Mouse (Mus musculus): ENCODE data around the gene Fam43b. TPM values are rescaled to one million over a fixed set of nuclear protein-coding genes. Genes with fewer than 3 reads are reported as not detected.
"Not testable (repeated sequence)": the region's sequence is repeated elsewhere in the genome, so short reads cannot be mapped to it uniquely, and the experiment has no call there.

Fam43b gene
- 0.05 TPM in 1 of 2 replicates, not detected in the other for polyA plus RNA-seq (2015; fragmentation: Nextera tagmentation; extraction: Ambion mirVana)

- no peak within 1 kb of the TSS for H3K9ac ChIP-seq
- peak within 1 kb of the TSS; percentile 30 for H3K4me3 ChIP-seq (replicated peaks)
- H3K27ac ChIP-seq = no peak within 1 kb of the TSS
- H3K36me3 ChIP-seq = no peaks in the 10 kb centered on the region
- H3K27me3 ChIP-seq (replicated peaks) = peaks cover 61% of the 10 kb centered on the region
- H3K9me3 ChIP-seq = no peaks in the 10 kb centered on the region
- ATAC-seq = no peak
- WGBS = 1% methylated on average over 46 of the region's 46 CpGs
- peaks cover 20% of the 10 kb centered on the region for H3K4me1 ChIP-seq (replicated peaks)
- peak within 1 kb of the TSS; percentile 70 for H3K4me2 ChIP-seq (replicated peaks)
These were observed at the start of gene Fam43b for GRCm38 (mm10) chr4:138395971-138396645. Gene Fam43b, minus strand, starts transcription at chr4:138396528.

- no peak for ATAC-seq
- no peaks in the 10 kb centered on the region for H3K9me3 ChIP-seq
- H3K27ac ChIP-seq = no peak overlapping the region
- 28% methylated on average over 5 of the region's 5 CpGs for WGBS
- H3K9ac ChIP-seq = no peak overlapping the region
- peaks cover 2% of the 10 kb centered on the region; the same call in 1 of the 2 replicates for H3K4me1 ChIP-seq (replicated peaks)
- H3K4me3 ChIP-seq (replicated peaks) = no peak overlapping the region
- H3K36me3 ChIP-seq = peaks cover 15% of the 10 kb centered on the region; the same call in 1 of the 2 replicates
- H3K27me3 ChIP-seq (replicated peaks) = no peaks in the 10 kb centered on the region
- H3K4me2 ChIP-seq (replicated peaks) = no peak overlapping the region
These were observed 48.6 kb upstream of the Fam43b start for GRCm38 (mm10) chr4:138444941-138445340.

- no peak overlapping the region for H3K4me2 ChIP-seq (replicated peaks)
- H3K27me3 ChIP-seq (replicated peaks) = no peaks in the 10 kb centered on the region
- H3K36me3 ChIP-seq = peaks cover 33% of the 10 kb centered on the region
- H3K9me3 ChIP-seq = no peaks in the 10 kb centered on the region
- no peak for ATAC-seq
- no peak overlapping the region for H3K9ac ChIP-seq
- H3K27ac ChIP-seq = no peak overlapping the region
- peaks cover 11% of the 10 kb centered on the region; the same call in 1 of the 2 replicates for H3K4me1 ChIP-seq (replicated peaks)
- no peak overlapping the region for H3K4me3 ChIP-seq (replicated peaks)
- 48% methylated on average over 3 of the region's 3 CpGs for WGBS
These were observed 43.7 kb upstream of the Fam43b start for GRCm38 (mm10) chr4:138440062-138440461.

GRCm38 (mm10) chr4:138434347-138435316 is 38.3 kb upstream of the Fam43b start, which contains the start of gene Mul1:
Gene Mul1, plus strand, starts transcription at chr4:138434671.
- H3K4me1 ChIP-seq (replicated peaks) = peaks cover 11% of the 10 kb centered on the region; the same call in 1 of the 2 replicates
- H3K36me3 ChIP-seq = peaks cover 16% of the 10 kb centered on the region
- WGBS = under 1% methylated on average over 64 of the region's 64 CpGs
- H3K27ac ChIP-seq = peak within 1 kb of the TSS; percentile 61
- no peaks in the 10 kb centered on the region for H3K9me3 ChIP-seq
- H3K9ac ChIP-seq = peak within 1 kb of the TSS; percentile 83
- ATAC-seq = peak; percentile 95
- no peaks in the 10 kb centered on the region for H3K27me3 ChIP-seq (replicated peaks)
- H3K4me2 ChIP-seq (replicated peaks) = peak within 1 kb of the TSS; percentile 61
- H3K4me3 ChIP-seq (replicated peaks) = peak within 1 kb of the TSS; percentile 91

- ATAC-seq = no peak
- WGBS = 55% methylated on average over 8 of the region's 8 CpGs
- Histone ChIP-seq H3K9ac (no peak overlapping the region), H3K9me3 (no peaks in the 10 kb centered on the region), H3K27ac (no peak overlapping the region), H3K4me3 (replicated peaks) (no peak overlapping the region), H3K27me3 (replicated peaks) (no peaks in the 10 kb centered on the region), H3K4me1 (replicated peaks) (peaks cover 8% of the 10 kb centered on the region; the same call in 1 of the 2 replicates), H3K36me3 (no peaks in the 10 kb centered on the region), H3K4me2 (replicated peaks) (no peak overlapping the region)
These were observed 35.0 kb upstream of the Fam43b start for GRCm38 (mm10) chr4:138431340-138431739.

- WGBS = 47% methylated on average over 3 of the region's 3 CpGs
- no peak for ATAC-seq
- H3K4me3 ChIP-seq (replicated peaks) = no peak overlapping the region
These were observed 33.5 kb upstream of the Fam43b start for GRCm38 (mm10) chr4:138429778-138430177.

GRCm38 (mm10) chr4:138426778-138427705 is 30.7 kb upstream of the Fam43b start:
- H3K36me3 ChIP-seq = no peaks in the 10 kb centered on the region
- 37% methylated on average over 22 of the region's 22 CpGs for WGBS
- H3K4me3 ChIP-seq (replicated peaks) = no peak overlapping the region
- H3K4me1 ChIP-seq (replicated peaks) = no peaks in the 10 kb centered on the region; the same call in 1 of the 2 replicates
- peak; percentile 49; the same call in 1 of the 2 replicates for ATAC-seq
- no peaks in the 10 kb centered on the region for H3K27me3 ChIP-seq (replicated peaks)
- 0 out of 2 replicates have a peak overlapping the region, but pooled peaks have one; percentile 4 for H3K4me2 ChIP-seq (replicated peaks)
- no peak overlapping the region for H3K9ac ChIP-seq
- no peak overlapping the region for H3K27ac ChIP-seq
- H3K9me3 ChIP-seq = no peaks in the 10 kb centered on the region

More at GRCm38 (mm10) chr4:138429778-138430177, 33.5 kb upstream of the Fam43b start:
- Histone ChIP-seq H3K36me3 (no peaks in the 10 kb centered on the region), H3K4me2 (replicated peaks) (no peak overlapping the region), H3K27me3 (replicated peaks) (no peaks in the 10 kb centered on the region), H3K9me3 (no peaks in the 10 kb centered on the region), H3K27ac (no peak overlapping the region), H3K4me1 (replicated peaks) (no peaks in the 10 kb centered on the region; the same call in 1 of the 2 replicates), H3K9ac (no peak overlapping the region)

- not testable (repeated sequence) for H3K36me3 ChIP-seq; H3K4me1 ChIP-seq (replicated peaks); H3K27me3 ChIP-seq (replicated peaks); H3K27ac ChIP-seq; H3K9ac ChIP-seq; H3K4me3 ChIP-seq (replicated peaks); ATAC-seq; H3K4me2 ChIP-seq (replicated peaks); H3K9me3 ChIP-seq
- WGBS = 89% methylated on average over 14 of the region's 14 CpGs
These were observed 29.3 kb upstream of the Fam43b start for GRCm38 (mm10) chr4:138425604-138426003.

GRCm38 (mm10) chr4:138425028-138425427 is 28.7 kb upstream of the Fam43b start:
- Histone ChIP-seq H3K9ac (no peak overlapping the region), H3K4me2 (replicated peaks) (no peak overlapping the region), H3K36me3 (no peaks in the 10 kb centered on the region), H3K4me1 (replicated peaks) (no peaks in the 10 kb centered on the region; the same call in 1 of the 2 replicates), H3K4me3 (replicated peaks) (no peak overlapping the region), H3K27me3 (replicated peaks) (no peaks in the 10 kb centered on the region), H3K9me3 (no peaks in the 10 kb centered on the region), H3K27ac (no peak overlapping the region)
- 80% methylated on average over 6 of the region's 6 CpGs for WGBS
- ATAC-seq = no peak

GRCm38 (mm10) chr4:138418340-138418957 is 22.1 kb upstream of the Fam43b start:
- WGBS = 58% methylated on average over 11 of the region's 11 CpGs
- H3K4me1 ChIP-seq (replicated peaks) = 0 out of 2 replicates have a peak, but pooled peaks cover 3% of the 10 kb centered on the region
- peaks cover 6% of the 10 kb centered on the region; the same call in 1 of the 2 replicates for H3K27me3 ChIP-seq (replicated peaks)
- no peak overlapping the region for H3K4me2 ChIP-seq (replicated peaks)
- no peak overlapping the region for H3K9ac ChIP-seq
- H3K4me3 ChIP-seq (replicated peaks) = no peak overlapping the region
- no peak overlapping the region for H3K27ac ChIP-seq
- no peaks in the 10 kb centered on the region for H3K36me3 ChIP-seq
- no peaks in the 10 kb centered on the region for H3K9me3 ChIP-seq
- peak; percentile 68 for ATAC-seq

- Histone ChIP-seq H3K9ac (no peak overlapping the region), H3K36me3 (no peaks in the 10 kb centered on the region), H3K4me3 (replicated peaks) (no peak overlapping the region), H3K9me3 (no peaks in the 10 kb centered on the region), H3K4me1 (replicated peaks) (0 out of 2 replicates have a peak, but pooled peaks cover 3% of the 10 kb centered on the region), H3K4me2 (replicated peaks) (no peak overlapping the region), H3K27ac (no peak overlapping the region), H3K27me3 (replicated peaks) (peaks cover 6% of the 10 kb centered on the region; the same call in 1 of the 2 replicates)
- ATAC-seq = no peak
- 85% methylated on average over 4 of the region's 4 CpGs for WGBS
These were observed 21.6 kb upstream of the Fam43b start for GRCm38 (mm10) chr4:138417882-138418281.
